Mouse (Mus musculus) erythroblast, embryonic 14.5 days (primary cell): ENCODE data around the gene Imp3.

Source experiments
- GATA1 ChIP-seq: IDR thresholded peaks from 2 replicates; pipeline ENCODE4 v1.6.1; 2012; ENCODE audit warnings: low read length, inconsistent platforms, mixed read lengths
- TAL1 ChIP-seq: IDR thresholded peaks from 3 replicates; pipeline ENCODE4 v1.6.1; 2012; ENCODE audit warnings: low read length, inconsistent platforms, mixed read lengths

DNA sequence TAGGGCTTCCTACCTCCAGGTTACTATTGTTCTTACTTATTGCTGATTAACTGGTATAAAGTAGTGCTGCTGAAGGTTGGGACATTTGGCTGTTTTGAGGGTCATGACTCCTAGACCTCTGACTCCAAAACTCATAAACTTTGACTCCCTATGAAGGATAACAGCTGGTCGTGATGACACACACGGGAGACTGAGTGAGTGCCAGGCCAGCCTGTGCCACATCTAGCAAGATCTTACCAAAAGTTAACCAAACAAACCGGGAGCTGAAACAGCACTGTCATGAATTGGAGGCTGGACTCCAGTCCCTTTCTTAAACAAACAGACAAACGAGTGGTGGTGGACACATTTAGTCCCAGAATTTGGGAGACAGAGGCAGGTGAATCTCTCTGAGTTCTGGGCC, 7.8 kb upstream of the Imp3 start:
- TF ChIP-seq GATA1 (no peak), TAL1 (no peak)
